Mouse (Mus musculus) testis, adult 2 months (tissue): Measurements from ENCODE around the gene Cdk5r2.

ENCODE experiments used
- CTCF ChIP-seq: fragments of 200-500 bp; IDR thresholded peaks from 2 replicates; pipeline ENCODE4 v1.5.1; 2012; ENCODE audit warnings: low read depth, mild to moderate bottlenecking, inconsistent platforms, low read length, moderate library complexity; ENCODE audit not compliant: control insufficient read depth, insufficient read depth, insufficient replicate concordance
- POLR2A ChIP-seq: fragments of 200-500 bp; IDR thresholded peaks from 2 replicates; pipeline ENCODE4 v1.6.1; 2012; ENCODE audit warnings: low read depth, mild to moderate bottlenecking, inconsistent platforms, low read length, moderate library complexity; ENCODE audit not compliant: control insufficient read depth

- TF ChIP-seq POLR2A, result no peak
- TF ChIP-seq CTCF, result no peak
These were observed 4.5 kb upstream of the Cdk5r2 start for GRCm38 (mm10) chr1:74850251-74850650.
